Mouse (Mus musculus) midbrain, postnatal 0 days (tissue): ENCODE data around the gene Hps6. TPM values are rescaled to one million over a fixed set of nuclear protein-coding genes. Genes with fewer than 3 reads are reported as not detected.
A peak's percentile ranks its signal among the peaks of the same experiment; 100 is the strongest.

ENCODE experiments used
- ATAC-seq: fragments of 200-750 bp; cut with Nextera tagmentation; 2 replicates; pipeline ENCODE4 v1.8.0; 2017; ENCODE audit warnings: moderate number of reproducible peaks, mild to moderate bottlenecking, moderate TSS enrichment, moderate library complexity; ENCODE audit not compliant: low FRiP score
- DNase-seq: peaks from one replicate; pipeline ENCODE4 v3.0.0-alpha.2; 2015; ENCODE audit warnings: low spot score
- H3K27ac ChIP-seq: fragments of 300-500 bp; sonication (generic); 2 replicates; pipeline ENCODE4 v1.5.1; 2014; ENCODE audit warnings: low read depth, mild to moderate bottlenecking, low read length, mixed read lengths
- H3K27me3 ChIP-seq: fragments of 300-500 bp; sonication (generic); 2 replicates; pipeline ENCODE4 v1.6.1; 2014; ENCODE audit warnings: low read length, control low read depth, mixed read lengths; ENCODE audit not compliant: insufficient read depth
- H3K36me3 ChIP-seq: fragments of 300-500 bp; sonication (generic); 2 replicates; pipeline ENCODE4 v1.6.1; 2014; ENCODE audit warnings: low read length, control low read depth, mixed read lengths; ENCODE audit not compliant: insufficient read depth
- H3K4me1 ChIP-seq: fragments of 300-500 bp; sonication (generic); 2 replicates; pipeline ENCODE4 v1.6.1; 2014; ENCODE audit warnings: mild to moderate bottlenecking, control low read depth, antibody characterized with exemption, low read length, mixed read lengths; ENCODE audit not compliant: insufficient read depth
- H3K4me2 ChIP-seq: fragments of 300-500 bp; sonication (generic); 2 replicates; pipeline ENCODE4 v1.6.1; 2014; ENCODE audit warnings: low read depth, mild to moderate bottlenecking, low read length, mixed read lengths; ENCODE audit not compliant: poor library complexity, severe bottlenecking
- H3K4me3 ChIP-seq: fragments of 300-500 bp; sonication (generic); 2 replicates; pipeline ENCODE4 v1.5.1; 2014; ENCODE audit warnings: low read depth, mild to moderate bottlenecking, low read length, moderate library complexity
- H3K9ac ChIP-seq: fragments of 300-500 bp; sonication (generic); replicated peaks from 2 replicates; pipeline ENCODE4 v1.6.1; 2014; ENCODE audit warnings: mild to moderate bottlenecking, low read length, moderate library complexity, mixed read lengths; ENCODE audit not compliant: poor library complexity, severe bottlenecking
- H3K9me3 ChIP-seq: fragments of 300-500 bp; sonication (generic); 2 replicates; pipeline ENCODE4 v1.6.1; 2016; ENCODE audit warnings: low read length, control low read depth
- CTCF ChIP-seq: IDR thresholded peaks from 2 replicates; pipeline ENCODE4 v1.5.1; 2016; ENCODE audit warnings: antibody characterized with exemption, mild to moderate bottlenecking
- WGBS: fragments of 180-500 bp; shearing (Covaris S2); extraction: QIAGEN DNeasy Blood & Tissue Kit; methylation state at CpG from one replicate; pipeline ENCODE4 v1.1.7; 2014; 5-methylcytosine and 5-hydroxymethylcytosine counted together
- polyA plus RNA-seq: library from polyadenylated mRNA; unstranded; fragments of >200 nt; fragmentation: Nextera tagmentation; extraction: Ambion mirVana; gene quantifications from 2 replicates; pipeline ENCODE4 v1.2.1, GENCODE M21; 2015
- total RNA-seq: library from RNA; depleted of rRNA; stranded (reverse); fragments of >200 nt; gene quantifications from 2 replicates; pipeline ENCODE4 v1.2.3, GENCODE M21; 2014

The Hps6 gene
- total and polyA plus RNA-seq, 2 experiments from 2014 or later, result 3.9 to 9.4 TPM

- ATAC-seq (no peak), DNase-seq (no peak)
- Histone ChIP-seq H3K36me3 (peaks cover 4% of the 10 kb centered on the region), H3K4me3 (no peak overlapping the region), H3K27me3 (no peaks in the 10 kb centered on the region), H3K4me1 (no peaks in the 10 kb centered on the region), H3K4me2 (no peak overlapping the region), H3K9ac (no peak overlapping the region), H3K9me3 (no peaks in the 10 kb centered on the region), H3K27ac (no peak overlapping the region)
- no peak for TF ChIP-seq CTCF
- 61% methylated on average over 8 of the region's 8 CpGs for WGBS
These were observed 23.3 kb downstream of the Hps6 start for GRCm38 (mm10) chr19:46026567-46026966.

DNA sequence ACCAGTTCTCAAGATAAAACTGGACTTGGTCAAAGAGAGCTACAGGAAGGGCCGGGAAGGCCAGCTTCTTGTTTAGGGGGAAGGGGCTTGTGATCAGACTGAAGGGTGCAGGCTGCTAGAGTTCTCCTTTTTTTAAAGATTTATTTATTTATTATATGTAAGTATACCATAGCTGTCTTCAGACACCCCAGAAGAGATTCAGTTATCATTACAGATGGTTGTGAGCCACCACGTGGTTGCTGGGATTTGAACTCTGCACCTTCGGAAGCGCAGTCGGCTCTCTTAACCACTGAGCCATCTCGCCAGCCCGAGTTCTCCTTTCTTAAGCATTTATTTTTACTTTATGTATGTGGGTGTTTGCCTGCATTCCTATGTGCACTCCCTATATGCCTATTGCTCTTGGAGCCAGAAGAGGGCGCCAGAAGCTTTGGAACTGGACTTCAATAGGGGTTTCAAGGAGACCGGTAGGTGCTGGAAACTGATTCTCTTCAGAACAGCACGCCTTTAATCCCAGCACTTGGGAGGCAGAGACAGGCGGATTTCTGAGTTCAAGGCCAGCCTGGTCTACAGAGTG is 25.5 kb downstream of the Hps6 start:
- no peak for DNase-seq
- TF ChIP-seq CTCF, result peak; percentile 48
- 78% methylated on average over 11 of the region's 11 CpGs for WGBS
- Histone ChIP-seq H3K4me3 (no peak overlapping the region), H3K36me3 (peaks cover 27% of the 10 kb centered on the region), H3K27me3 (no peaks in the 10 kb centered on the region), H3K4me2 (no peak overlapping the region), H3K9ac (no peak overlapping the region), H3K4me1 (no peaks in the 10 kb centered on the region), H3K27ac (no peak overlapping the region), H3K9me3 (no peaks in the 10 kb centered on the region)
- ATAC-seq, result no peak

GRCm38 (mm10) chr19:46029652-46030051 is 26.3 kb downstream of the Hps6 start:
- 96% methylated on average over 1 of the region's 1 CpGs for WGBS

GRCm38 (mm10) chr19:46030196-46030983 is 27.1 kb downstream of the Hps6 start:
- no peaks in the 10 kb centered on the region for H3K27me3 ChIP-seq
- no peak overlapping the region for H3K4me3 ChIP-seq
- 94% methylated on average over 10 of the region's 10 CpGs for WGBS
- DNase-seq (no peak), ATAC-seq (no peak)
- no peak for TF ChIP-seq CTCF
- no peaks in the 10 kb centered on the region for H3K4me1 ChIP-seq
- H3K9ac ChIP-seq, result no peak overlapping the region
- no peak overlapping the region for H3K27ac ChIP-seq
- H3K9me3 ChIP-seq, result no peaks in the 10 kb centered on the region
- H3K36me3 ChIP-seq, result peaks cover 42% of the 10 kb centered on the region
- no peak overlapping the region for H3K4me2 ChIP-seq

More at GRCm38 (mm10) chr19:46029652-46030051, 26.3 kb downstream of the Hps6 start:
- Histone ChIP-seq H3K27me3 (no peaks in the 10 kb centered on the region), H3K4me2 (no peak overlapping the region), H3K4me1 (no peaks in the 10 kb centered on the region), H3K4me3 (no peak overlapping the region), H3K9me3 (no peaks in the 10 kb centered on the region), H3K36me3 (peaks cover 35% of the 10 kb centered on the region), H3K9ac (no peak overlapping the region), H3K27ac (no peak overlapping the region)
- DNase-seq (no peak), ATAC-seq (no peak)
- TF ChIP-seq CTCF, result no peak

DNA sequence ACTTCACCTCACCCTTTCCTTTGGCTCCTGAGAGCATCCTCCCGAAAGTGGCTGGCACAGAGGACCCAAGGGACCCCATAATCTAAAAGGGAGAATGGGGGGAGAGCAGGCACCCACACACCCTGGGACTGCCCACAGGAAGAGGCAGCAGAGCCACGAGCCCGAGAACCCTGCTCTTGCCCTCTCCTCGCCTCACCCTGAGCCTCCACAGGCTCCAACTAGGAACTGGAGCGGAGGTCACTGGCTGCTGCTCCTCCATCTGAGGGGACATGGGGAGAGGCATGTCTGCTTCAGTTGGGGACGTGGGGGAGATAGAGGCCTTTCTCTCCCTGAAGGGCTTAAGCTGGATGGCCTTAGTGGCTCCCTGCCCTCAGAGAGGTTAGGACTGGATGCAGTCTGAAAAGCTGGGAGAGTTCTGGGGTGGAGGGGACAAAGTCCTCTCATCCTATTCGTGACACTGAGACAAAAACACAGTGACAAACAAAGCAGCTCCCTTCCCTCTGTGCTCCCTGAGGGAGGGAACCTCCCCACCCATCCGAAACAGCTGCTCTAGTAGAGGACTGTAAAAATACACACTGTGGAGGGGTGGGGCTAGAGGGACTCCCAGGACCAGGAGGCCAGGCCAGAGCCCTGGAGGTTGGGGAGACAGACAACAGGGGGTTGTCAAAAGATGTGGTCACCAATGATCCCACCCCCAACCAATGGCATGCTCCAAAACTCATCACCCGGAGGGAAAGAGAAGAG is 28.6 kb downstream of the Hps6 start:
- DNase-seq (no peak), ATAC-seq (no peak)
- Histone ChIP-seq H3K9ac (no peak overlapping the region), H3K27me3 (no peaks in the 10 kb centered on the region), H3K4me2 (no peak overlapping the region), H3K9me3 (no peaks in the 10 kb centered on the region), H3K36me3 (peaks cover 45% of the 10 kb centered on the region), H3K4me1 (peaks cover 2% of the 10 kb centered on the region), H3K27ac (no peak overlapping the region), H3K4me3 (no peak overlapping the region)
- no peak for TF ChIP-seq CTCF
- WGBS, result 67% methylated on average over 9 of the region's 9 CpGs
